Mouse (Mus musculus) cerebral cortex, adult 2 months (tissue): ENCODE measurements around the gene Inca1.

ENCODE experiments used
- WGBS: fragments of 180-500 bp; shearing (Covaris S2); methylation state at CpG from one replicate; pipeline ENCODE4 v1.1.7; 2018; 5-methylcytosine and 5-hydroxymethylcytosine counted together

Gene Inca1

GRCm38 (mm10) chr11:70701984-70702733 is 2.2 kb upstream of the Inca1 start:
- WGBS = 39% methylated on average over 6 of the region's 6 CpGs

GRCm38 (mm10) chr11:70701221-70701955 is 1.4 kb upstream of the Inca1 start:
- WGBS = 11% methylated on average over 10 of the region's 10 CpGs

- WGBS = 0% methylated on average over 34 of the region's 34 CpGs
Observed at GRCm38 (mm10) chr11:70700613-70701012, 658 bp upstream of the Inca1 start.

GRCm38 (mm10) chr11:70699051-70699450 is 904 bp downstream of the Inca1 start:
- 60% methylated on average over 2 of the region's 2 CpGs for WGBS

- 72% methylated on average over 3 of the region's 3 CpGs for WGBS
Observed at GRCm38 (mm10) chr11:70697376-70697775, 2.6 kb downstream of the Inca1 start.

GRCm38 (mm10) chr11:70693504-70693903 is 6.5 kb downstream of the Inca1 start:
- 55% methylated on average over 3 of the region's 3 CpGs for WGBS

- 61% methylated on average over 4 of the region's 4 CpGs for WGBS
Observed at GRCm38 (mm10) chr11:70689578-70689977, 10.4 kb downstream of the Inca1 start.

GRCm38 (mm10) chr11:70688372-70688771 is 11.6 kb downstream of the Inca1 start:
- 4% methylated on average over 8 of the region's 8 CpGs for WGBS

GRCm38 (mm10) chr11:70687601-70688199 is 12.3 kb downstream of the Inca1 start, which contains the start of gene Camta2:
Gene Camta2, minus strand, starts transcription at chr11:70688105.
- WGBS = under 1% methylated on average over 53 of the region's 55 CpGs

- WGBS = 1% methylated on average over 16 of the region's 16 CpGs
Observed at GRCm38 (mm10) chr11:70686901-70687566, 12.9 kb downstream of the Inca1 start.

GRCm38 (mm10) chr11:70683640-70684039 is 16.3 kb downstream of the Inca1 start:
- 82% methylated on average over 5 of the region's 5 CpGs for WGBS

- 19% methylated on average over 11 of the region's 11 CpGs for WGBS
Observed at GRCm38 (mm10) chr11:70681897-70682581, 17.9 kb downstream of the Inca1 start.

GRCm38 (mm10) chr11:70681170-70681569 is 18.8 kb downstream of the Inca1 start:
- WGBS = 76% methylated on average over 12 of the region's 12 CpGs

- WGBS = 86% methylated on average over 8 of the region's 8 CpGs
Observed at GRCm38 (mm10) chr11:70679894-70680293, 20.1 kb downstream of the Inca1 start.

GRCm38 (mm10) chr11:70679361-70679760 is 20.6 kb downstream of the Inca1 start:
- WGBS = 93% methylated on average over 8 of the region's 8 CpGs

- 93% methylated on average over 2 of the region's 2 CpGs for WGBS
Observed at GRCm38 (mm10) chr11:70678576-70678975, 21.4 kb downstream of the Inca1 start.

- WGBS = 87% methylated on average over 9 of the region's 9 CpGs
Observed at GRCm38 (mm10) chr11:70678092-70678491, 21.9 kb downstream of the Inca1 start.

GRCm38 (mm10) chr11:70674501-70674900 is 25.5 kb downstream of the Inca1 start:
- WGBS = 62% methylated on average over 11 of the region's 11 CpGs

- 63% methylated on average over 6 of the region's 6 CpGs for WGBS
Observed at GRCm38 (mm10) chr11:70674014-70674413, 25.9 kb downstream of the Inca1 start.

GRCm38 (mm10) chr11:70671333-70672047 is 28.5 kb downstream of the Inca1 start:
- WGBS = 81% methylated on average over 16 of the region's 16 CpGs

- WGBS = 30% methylated on average over 14 of the region's 14 CpGs
Observed at GRCm38 (mm10) chr11:70670483-70670882, 29.5 kb downstream of the Inca1 start.
